Mouse (Mus musculus) hindbrain, postnatal 0 days (tissue): Measurements from ENCODE around the gene Phf5a. TPM values are rescaled to one million over a fixed set of nuclear protein-coding genes. Genes with fewer than 3 reads are reported as not detected.

Source experiments
- ATAC-seq: fragments of 200-750 bp; cut with Nextera tagmentation; 2 replicates; pipeline ENCODE4 v1.8.0; 2017; ENCODE audit warnings: mild to moderate bottlenecking, moderate TSS enrichment, moderate library complexity
- DNase-seq: peaks from one replicate; pipeline ENCODE4 v3.0.0-alpha.2; 2015; ENCODE audit warnings: low spot score
- H3K27ac ChIP-seq: fragments of 300-500 bp; sonication (generic); 2 replicates; pipeline ENCODE4 v1.5.1; 2014; ENCODE audit warnings: mild to moderate bottlenecking
- H3K27me3 ChIP-seq: fragments of 300-500 bp; sonication (generic); 2 replicates; pipeline ENCODE4 v1.6.1; 2014; ENCODE audit warnings: low read length, mixed read lengths; ENCODE audit not compliant: insufficient read depth
- H3K36me3 ChIP-seq: fragments of 300-500 bp; sonication (generic); 2 replicates; pipeline ENCODE4 v1.6.1; 2014; ENCODE audit warnings: low read length, mixed read lengths; ENCODE audit not compliant: insufficient read depth
- H3K4me1 ChIP-seq: fragments of 300-500 bp; sonication (generic); 2 replicates; pipeline ENCODE4 v1.6.1; 2014; ENCODE audit warnings: antibody characterized with exemption, low read length, mixed read lengths; ENCODE audit not compliant: insufficient read depth
- H3K4me2 ChIP-seq: fragments of 300-500 bp; sonication (generic); 2 replicates; pipeline ENCODE4 v1.6.1; 2014; ENCODE audit warnings: low read depth, mild to moderate bottlenecking, low read length, moderate library complexity, mixed read lengths
- H3K4me3 ChIP-seq: fragments of 300-500 bp; sonication (generic); 2 replicates; pipeline ENCODE4 v1.5.1; 2014; ENCODE audit warnings: low read length
- H3K9ac ChIP-seq: fragments of 300-500 bp; sonication (generic); replicated peaks from 2 replicates; pipeline ENCODE4 v1.6.1; 2014; ENCODE audit warnings: mild to moderate bottlenecking, low read length, moderate library complexity, mixed read lengths
- H3K9me3 ChIP-seq: fragments of 300-500 bp; sonication (generic); 2 replicates; pipeline ENCODE4 v1.6.1; 2016; ENCODE audit warnings: low read length, mixed read lengths
- CTCF ChIP-seq: IDR thresholded peaks from 2 replicates; pipeline ENCODE4 v1.5.1; 2016; ENCODE audit warnings: antibody characterized with exemption, control low read depth, low read depth
- WGBS: fragments of 180-500 bp; shearing (Covaris S2); extraction: QIAGEN DNeasy Blood & Tissue Kit; methylation state at CpG from one replicate; pipeline ENCODE4 v1.1.7; 2014; 5-methylcytosine and 5-hydroxymethylcytosine counted together
- polyA plus RNA-seq: library from polyadenylated mRNA; unstranded; fragments of >200 nt; fragmentation: Nextera tagmentation; extraction: Ambion mirVana; gene quantifications from 2 replicates; pipeline ENCODE4 v1.2.1, GENCODE M21; 2015
- total RNA-seq: library from RNA; depleted of rRNA; stranded (reverse); fragments of >200 nt; gene quantifications from 2 replicates; pipeline ENCODE4 v1.2.3, GENCODE M21; 2014

Gene Phf5a
- total and polyA plus RNA-seq, 2 experiments from 2014 or later, result 29.7 to 110 TPM

- Histone ChIP-seq H3K4me3 (no peak overlapping the region), H3K27ac (no peak overlapping the region), H3K27me3 (no peaks in the 10 kb centered on the region), H3K9me3 (no peaks in the 10 kb centered on the region), H3K4me2 (no peak overlapping the region), H3K9ac (no peak overlapping the region), H3K4me1 (no peaks in the 10 kb centered on the region), H3K36me3 (peaks cover 28% of the 10 kb centered on the region)
- TF ChIP-seq CTCF, result no peak
- DNase-seq, result no peak
- ATAC-seq, result no peak
- 91% methylated on average over 5 of the region's 5 CpGs for WGBS
Observed at GRCm38 (mm10) chr15:81897607-81898285, 26.0 kb upstream of the Phf5a start.

- H3K4me2 ChIP-seq, result no peak overlapping the region
- no peak overlapping the region for H3K4me3 ChIP-seq
- ATAC-seq, result peak; percentile 62; the same call in 1 of the 2 replicates
- no peak for TF ChIP-seq CTCF
- 74% methylated on average over 2 of the region's 2 CpGs for WGBS
- peak overlapping the region; percentile 41; the same call in 1 of the 2 replicates for H3K27ac ChIP-seq
- DNase-seq, result peak; percentile 50
- no peaks in the 10 kb centered on the region for H3K27me3 ChIP-seq
- H3K9ac ChIP-seq, result no peak overlapping the region
- H3K36me3 ChIP-seq, result peaks cover 26% of the 10 kb centered on the region
- no peaks in the 10 kb centered on the region for H3K4me1 ChIP-seq
- H3K9me3 ChIP-seq, result no peaks in the 10 kb centered on the region
Observed at GRCm38 (mm10) chr15:81896407-81896806, 24.7 kb upstream of the Phf5a start.

GRCm38 (mm10) chr15:81894002-81894401 lies 22.3 kb upstream of the Phf5a start:
- H3K36me3 ChIP-seq, result peaks cover 44% of the 10 kb centered on the region
- no peak overlapping the region for H3K4me3 ChIP-seq
- DNase-seq (no peak), ATAC-seq (no peak)
- H3K9ac ChIP-seq, result no peak overlapping the region
- no peak overlapping the region for H3K27ac ChIP-seq
- H3K4me2 ChIP-seq, result no peak overlapping the region
- H3K27me3 ChIP-seq, result no peaks in the 10 kb centered on the region
- TF ChIP-seq CTCF, result no peak
- H3K9me3 ChIP-seq, result no peaks in the 10 kb centered on the region
- 96% methylated on average over 1 of the region's 1 CpGs for WGBS
- no peaks in the 10 kb centered on the region for H3K4me1 ChIP-seq

GRCm38 (mm10) chr15:81891822-81892580 lies 20.3 kb upstream of the Phf5a start:
- Histone ChIP-seq H3K9ac (no peak overlapping the region), H3K4me3 (no peak overlapping the region), H3K4me2 (no peak overlapping the region), H3K9me3 (no peaks in the 10 kb centered on the region), H3K36me3 (peaks cover 50% of the 10 kb centered on the region), H3K27me3 (no peaks in the 10 kb centered on the region), H3K27ac (no peak overlapping the region), H3K4me1 (no peaks in the 10 kb centered on the region)
- TF ChIP-seq CTCF, result no peak
- ATAC-seq (no peak), DNase-seq (no peak)
- 97% methylated on average over 8 of the region's 8 CpGs for WGBS

GRCm38 (mm10) chr15:81891140-81891802 lies 19.6 kb upstream of the Phf5a start:
- no peak overlapping the region for H3K4me2 ChIP-seq
- no peak overlapping the region for H3K9ac ChIP-seq
- H3K9me3 ChIP-seq, result no peaks in the 10 kb centered on the region
- ATAC-seq (no peak), DNase-seq (no peak)
- 90% methylated on average over 7 of the region's 7 CpGs for WGBS
- no peak overlapping the region for H3K4me3 ChIP-seq
- no peaks in the 10 kb centered on the region for H3K27me3 ChIP-seq
- peaks cover 48% of the 10 kb centered on the region for H3K36me3 ChIP-seq
- no peak overlapping the region for H3K27ac ChIP-seq
- TF ChIP-seq CTCF, result no peak
- H3K4me1 ChIP-seq, result no peaks in the 10 kb centered on the region

- DNase-seq (no peak), ATAC-seq (no peak)
- no peaks in the 10 kb centered on the region for H3K27me3 ChIP-seq
- no peak overlapping the region for H3K4me2 ChIP-seq
- H3K4me3 ChIP-seq, result no peak overlapping the region
- no peak for TF ChIP-seq CTCF
- no peaks in the 10 kb centered on the region for H3K4me1 ChIP-seq
- H3K9me3 ChIP-seq, result no peaks in the 10 kb centered on the region
- 88% methylated on average over 7 of the region's 7 CpGs for WGBS
- no peak overlapping the region for H3K27ac ChIP-seq
- H3K36me3 ChIP-seq, result peaks cover 39% of the 10 kb centered on the region
- H3K9ac ChIP-seq, result no peak overlapping the region
Observed at GRCm38 (mm10) chr15:81889175-81889574, 17.5 kb upstream of the Phf5a start.
